Mouse (Mus musculus) cortical plate, adult 2 months (tissue): ENCODE data around the gene Pgrmc2.

Experiments used
- CTCF ChIP-seq: fragments of 200-500 bp; IDR thresholded peaks from 2 replicates; pipeline ENCODE4 v1.5.1; 2011; ENCODE audit warnings: mild to moderate bottlenecking, control low read depth, low read length; ENCODE audit not compliant: insufficient read depth; ENCODE audit errors: extremely low read depth
- POLR2A ChIP-seq: fragments of 200-500 bp; IDR thresholded peaks from 2 replicates; pipeline ENCODE4 v1.6.1; 2011; ENCODE audit warnings: mild to moderate bottlenecking, low read length, control low read depth; ENCODE audit not compliant: insufficient read depth; ENCODE audit errors: extremely low read depth

DNA sequence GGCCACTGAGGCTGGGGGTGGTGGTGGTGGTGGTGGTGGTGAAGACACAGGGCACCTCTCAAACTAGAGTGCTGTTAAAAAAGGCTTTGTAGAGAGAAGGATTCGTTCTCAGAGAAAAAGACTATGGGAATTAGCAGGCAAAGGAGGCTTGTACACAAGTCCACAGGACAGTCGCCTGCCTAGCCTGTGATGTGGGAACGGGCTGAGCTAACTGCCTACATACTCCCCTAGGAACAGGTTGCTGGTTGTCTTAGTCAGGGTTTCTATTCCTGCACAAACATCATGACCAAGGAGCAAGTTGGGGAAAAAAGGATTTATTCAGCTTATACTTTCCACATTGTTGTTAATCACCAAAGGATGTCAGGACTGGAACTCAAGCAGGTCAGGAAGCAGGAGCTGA lies 23.6 kb downstream of the Pgrmc2 start:
- TF ChIP-seq POLR2A (no peak), CTCF (no peak)
